Mouse (Mus musculus) embryonic facial prominence, embryonic 11.5 days (tissue): ENCODE measurements around the gene C130060K24Rik. TPM values are rescaled to one million over a fixed set of nuclear protein-coding genes. Genes with fewer than 3 reads are reported as not detected.

Experiments used
- polyA plus RNA-seq: library from polyadenylated mRNA; unstranded; fragments of >200 nt; fragmentation: Nextera tagmentation; extraction: Ambion mirVana; gene quantifications from 2 replicates; pipeline ENCODE4 v1.2.1, GENCODE M21; 2014

Gene C130060K24Rik
- polyA plus RNA-seq, 1 experiment from 2014 or later = 1.4 TPM

Other genes with a start within 250 kb of the C130060K24Rik start
- gene Hpgds, start 236.2 kb upstream of the C130060K24Rik start, polyA plus RNA-seq = 2.8 and 4.8 TPM in 2 replicates
- gene Tnip3, start 144.2 kb downstream of the C130060K24Rik start, polyA plus RNA-seq = not detected in 2 replicates